Mouse (Mus musculus): ENCODE data around the gene Ube2f.

Gene Ube2f

DNA sequence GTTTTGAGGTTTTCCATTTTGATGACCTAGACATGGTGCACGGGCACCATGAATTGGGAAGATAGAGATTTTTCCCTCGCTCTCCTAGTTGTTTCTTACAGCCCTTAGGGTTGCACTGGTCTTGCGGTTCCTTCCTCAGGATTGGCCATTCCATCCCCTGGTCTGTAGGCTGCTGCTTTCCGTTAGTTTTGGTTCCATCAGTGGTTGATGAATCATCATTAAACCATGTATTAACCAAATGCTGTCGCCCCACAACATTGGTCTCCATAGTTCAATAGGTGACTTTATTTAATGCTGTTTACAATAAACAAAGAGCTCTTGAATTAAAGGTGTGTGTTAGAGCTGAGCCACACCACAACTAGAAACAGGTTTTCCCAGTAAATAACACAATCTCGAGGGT lies 12.4 kb upstream of the Ube2f start:
- DNase-seq (ENCODE audit: low spot score in 2 of 2) = no peak

- peak in 1 of 2 experiments; percentile 36 for DNase-seq (ENCODE audit: low spot score in 2 of 2)
Observed at GRCm38 (mm10) chr1:91239112-91239511, 11.0 kb upstream of the Ube2f start.

GRCm38 (mm10) chr1:91239800-91240199 lies 10.3 kb upstream of the Ube2f start:
- DNase-seq (ENCODE audit: low spot score in 2 of 2) = no peak

DNA sequence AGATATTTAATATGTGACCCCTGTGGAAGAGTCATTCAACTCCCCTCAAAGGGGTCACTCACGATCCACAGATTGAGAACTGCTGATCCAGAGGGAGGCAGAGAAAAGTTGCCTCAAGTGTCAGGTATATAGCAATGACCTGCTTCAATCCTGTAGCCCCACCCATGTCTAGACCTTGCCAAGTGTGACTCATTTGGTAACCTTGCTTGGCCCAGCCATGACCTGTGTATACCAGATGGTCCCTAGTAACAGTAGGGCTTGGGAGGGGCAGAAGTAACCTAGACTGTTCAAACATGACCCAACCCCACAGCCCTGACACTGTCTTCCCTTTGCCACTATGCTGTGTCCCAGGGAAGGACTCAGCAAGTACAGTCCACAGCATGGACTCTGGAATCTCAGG lies 9.4 kb upstream of the Ube2f start:
- no peak for DNase-seq (ENCODE audit: low spot score in 2 of 2)

- DNase-seq (ENCODE audit: low spot score in 2 of 2) = no peak
Observed at GRCm38 (mm10) chr1:91241249-91241648, 8.9 kb upstream of the Ube2f start.

DNA sequence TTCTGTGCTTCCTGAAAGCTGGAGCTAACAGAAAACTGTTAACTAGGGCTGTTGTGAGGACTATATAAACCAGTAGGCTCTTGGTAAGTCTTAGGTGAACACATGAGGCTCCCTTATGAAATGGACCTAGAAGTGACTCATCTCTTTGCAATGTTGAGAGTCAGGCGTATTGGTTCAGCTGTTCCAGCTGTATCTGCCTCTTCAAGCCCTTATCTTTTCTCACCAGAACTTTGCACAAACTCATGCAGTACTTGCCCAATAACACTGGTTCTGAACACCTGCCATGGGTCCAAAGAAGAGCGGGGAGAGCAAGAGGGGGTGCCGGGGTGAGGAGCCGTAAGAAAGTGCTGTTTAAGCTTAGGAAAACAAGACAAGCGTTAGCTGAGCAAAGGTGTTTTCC lies 1.9 kb upstream of the Ube2f start:
- DNase-seq (ENCODE audit: low spot score in 2 of 2) = no peak

- DNase-seq (ENCODE audit: low spot score in 2 of 2) = no peak
Observed at GRCm38 (mm10) chr1:91248970-91249369, 1.1 kb upstream of the Ube2f start.

DNA sequence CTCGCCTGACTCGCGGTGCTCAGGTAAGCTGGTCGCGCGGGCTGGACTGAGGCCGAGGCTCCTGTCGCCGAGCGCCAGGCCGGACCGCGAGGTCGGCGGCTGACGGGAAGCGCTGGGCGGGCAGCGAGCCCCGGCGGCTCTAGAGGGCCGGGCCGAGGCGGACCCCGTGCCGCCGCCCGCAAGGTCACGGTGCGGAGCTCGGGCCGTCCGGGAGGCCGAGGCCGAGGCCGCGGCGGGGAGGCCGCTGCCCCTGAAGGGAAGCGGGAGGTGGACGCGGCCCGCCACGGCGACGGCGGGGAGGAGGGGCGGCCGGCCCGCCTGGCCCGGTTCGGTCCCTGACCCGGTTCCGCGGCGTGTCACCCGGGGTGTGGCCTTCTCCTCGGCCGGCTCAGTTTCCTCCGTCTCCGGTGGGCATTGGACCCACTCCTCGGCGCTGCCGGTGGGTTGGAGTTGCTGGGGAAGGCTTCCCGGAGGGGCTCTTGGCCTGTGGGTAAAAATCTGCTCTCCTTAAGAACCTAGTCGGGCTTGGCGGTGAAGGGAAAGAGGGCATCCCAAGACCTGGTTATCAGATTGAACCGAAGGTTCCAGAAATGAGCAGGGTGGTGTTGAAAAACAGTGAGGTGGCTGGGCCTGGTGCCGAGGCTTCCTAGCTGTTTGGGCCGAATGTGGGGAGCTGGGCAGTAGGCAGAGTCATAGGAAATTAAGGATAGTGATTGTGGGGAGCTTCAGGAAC lies 477 bp downstream of the Ube2f start:
- DNase-seq (ENCODE audit: low spot score in 2 of 2) = no peak

DNA sequence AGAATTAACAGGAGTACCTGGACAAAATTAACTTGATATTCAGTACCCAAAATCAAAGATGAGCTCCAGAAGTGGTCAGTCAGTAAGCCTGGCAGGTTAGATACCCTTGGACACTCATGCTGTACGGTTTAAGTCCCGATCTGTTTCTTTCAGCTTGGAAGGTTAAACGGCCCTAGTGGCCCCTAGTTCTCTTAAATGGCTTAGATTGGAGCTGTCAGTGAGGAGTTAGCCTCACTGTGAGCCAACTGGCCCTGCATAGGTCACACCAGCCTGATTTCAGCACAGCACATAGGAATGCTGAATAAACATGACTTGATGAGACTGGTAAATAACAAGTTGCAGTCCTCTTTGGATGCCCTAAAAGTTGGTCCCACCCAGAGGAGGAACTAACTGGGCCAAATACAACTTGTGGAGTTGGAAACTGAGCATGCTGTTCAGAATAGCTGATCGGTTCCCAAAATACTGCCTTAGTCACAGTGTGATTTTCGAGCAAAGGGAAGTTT lies 1.1 kb downstream of the Ube2f start:
- DNase-seq (ENCODE audit: low spot score in 2 of 2) = no peak

GRCm38 (mm10) chr1:91251927-91252326 lies 1.8 kb downstream of the Ube2f start:
- no peak for DNase-seq (ENCODE audit: low spot score in 2 of 2)

- DNase-seq (ENCODE audit: low spot score in 2 of 2) = no peak
Observed at GRCm38 (mm10) chr1:91257918-91258317, 7.8 kb downstream of the Ube2f start.

DNA sequence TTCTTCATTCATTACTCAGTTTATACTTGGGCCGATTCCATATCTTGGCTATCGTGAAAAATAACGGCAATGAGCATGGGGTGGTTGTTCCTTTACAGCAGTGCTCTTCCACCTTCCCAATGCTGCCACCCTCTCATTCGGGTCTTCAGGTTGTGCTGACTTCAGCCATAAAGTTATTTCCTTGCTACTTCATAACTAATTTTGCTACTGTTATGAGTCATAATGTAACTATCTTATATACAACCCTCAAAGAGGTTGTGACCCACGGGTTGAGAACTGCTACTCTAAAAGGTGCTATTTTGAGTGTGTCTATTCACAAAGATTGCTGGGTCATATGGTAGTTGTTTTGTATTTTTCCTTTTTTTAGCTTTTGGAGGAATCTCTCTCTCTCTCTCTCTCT lies 9.7 kb downstream of the Ube2f start:
- DNase-seq (ENCODE audit: low spot score in 2 of 2) = no peak

DNA sequence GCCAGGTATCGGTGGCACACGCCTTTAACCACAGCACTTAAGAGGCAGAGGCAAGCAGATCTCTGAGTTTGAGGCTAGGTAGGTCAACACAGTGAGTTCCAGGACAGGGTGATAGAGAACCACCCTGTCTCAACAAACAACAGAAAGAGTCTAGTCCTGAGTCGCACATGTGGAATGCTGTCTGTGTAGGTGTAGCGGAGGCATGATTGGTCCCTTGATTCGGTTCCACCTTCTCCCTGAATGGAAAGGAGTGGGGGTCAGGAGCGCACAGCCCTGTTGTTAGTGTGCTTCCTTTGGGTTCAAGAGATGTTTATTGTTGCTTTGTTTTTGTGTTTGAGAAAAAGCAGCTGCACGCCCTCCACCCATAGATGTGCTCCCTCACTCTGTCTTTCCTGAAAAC lies 12.4 kb downstream of the Ube2f start:
- DNase-seq (ENCODE audit: low spot score in 2 of 2) = no peak

DNA sequence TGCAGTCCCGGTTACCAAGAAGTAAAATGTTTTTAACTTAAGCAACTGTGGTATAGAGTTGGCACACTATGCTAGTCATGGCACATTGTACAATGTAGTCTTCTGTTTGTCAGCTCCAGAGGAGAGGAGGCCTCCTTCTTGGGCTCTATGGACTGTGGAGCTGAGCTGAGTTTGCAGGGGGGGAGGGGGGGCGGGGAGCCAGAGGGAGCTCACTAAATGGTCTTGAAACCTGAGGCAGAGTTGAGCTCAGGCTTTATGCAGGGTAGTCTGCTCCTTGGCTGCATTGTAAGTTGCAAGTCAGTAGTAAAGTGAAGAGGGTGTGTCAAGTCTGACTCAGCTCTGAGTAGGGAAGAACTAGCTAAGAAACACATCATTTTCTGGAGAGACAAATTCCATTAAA lies 22.2 kb downstream of the Ube2f start:
- DNase-seq (ENCODE audit: low spot score in 2 of 2) = no peak

DNA sequence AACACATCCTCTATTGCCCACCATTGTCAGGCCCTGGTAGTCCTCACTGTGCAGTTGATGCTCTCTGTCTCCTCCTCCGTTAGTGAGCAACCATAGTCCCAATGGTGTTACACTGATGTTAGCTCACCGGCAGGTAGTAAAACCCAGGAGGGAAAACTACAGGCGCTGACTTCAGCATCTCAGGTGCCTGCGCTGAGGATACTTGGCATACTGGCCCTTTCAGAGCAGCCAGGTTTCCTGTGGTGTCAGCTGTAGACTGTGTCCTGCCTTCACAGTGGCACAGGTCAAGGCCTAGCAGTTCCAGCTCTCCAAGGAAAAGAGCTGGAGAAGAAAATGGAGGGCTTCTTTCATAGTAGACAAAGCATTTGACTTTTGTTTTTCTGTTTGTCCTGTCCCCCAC lies 26.5 kb downstream of the Ube2f start:
- no peak for DNase-seq (ENCODE audit: low spot score in 2 of 2)

DNA sequence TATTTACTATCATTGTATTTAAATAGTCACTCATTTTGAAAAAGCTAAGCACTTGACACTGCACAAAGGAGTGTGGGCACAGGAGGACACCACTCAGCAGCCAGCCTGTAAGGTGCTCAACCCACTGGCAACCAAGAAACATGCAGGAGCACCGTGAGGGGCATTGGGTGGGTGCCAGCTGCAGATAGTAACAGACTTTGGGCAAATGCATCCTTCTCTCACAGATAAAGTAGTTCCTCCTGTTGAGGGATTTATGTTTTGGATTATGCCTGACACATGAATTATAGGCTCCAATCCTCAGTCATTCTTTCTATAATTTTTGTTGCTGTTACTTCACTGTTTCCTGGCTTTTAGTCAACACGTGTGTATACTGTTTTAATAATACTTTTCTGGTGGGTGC lies 27.4 kb downstream of the Ube2f start:
- no peak for DNase-seq (ENCODE audit: low spot score in 2 of 2)

- DNase-seq (ENCODE audit: low spot score in 2 of 2) = no peak
Observed at GRCm38 (mm10) chr1:91278410-91279119, 28.5 kb downstream of the Ube2f start.

DNA sequence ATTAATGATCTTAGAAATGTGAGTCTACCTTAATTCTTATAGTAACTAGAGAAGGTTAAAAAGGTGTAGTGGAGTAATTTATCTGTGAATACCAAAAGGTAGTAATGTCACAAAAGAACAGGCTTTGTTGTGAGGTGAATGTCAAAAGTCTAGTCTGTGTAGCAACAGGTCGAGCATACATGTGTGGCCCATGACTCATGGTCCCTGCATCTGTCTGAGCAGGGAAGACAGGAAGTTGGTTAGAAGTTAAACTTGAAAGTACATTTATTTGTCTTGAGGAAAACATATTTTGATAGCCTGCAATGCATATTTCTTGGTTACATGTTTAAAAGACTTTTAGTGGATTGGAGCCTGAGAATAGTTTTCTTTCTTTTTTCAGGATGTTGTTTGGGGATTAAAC lies 29.0 kb downstream of the Ube2f start:
- DNase-seq (ENCODE audit: low spot score in 2 of 2) = no peak

- DNase-seq (ENCODE audit: low spot score in 2 of 2) = no peak
Observed at GRCm38 (mm10) chr1:91282582-91282981, 32.5 kb downstream of the Ube2f start.

GRCm38 (mm10) chr1:91289375-91289774 lies 39.3 kb downstream of the Ube2f start:
- no peak for DNase-seq (ENCODE audit: low spot score in 2 of 2)

GRCm38 (mm10) chr1:91292101-91292825 lies 42.2 kb downstream of the Ube2f start:
- no peak for DNase-seq (ENCODE audit: low spot score in 2 of 2)

DNA sequence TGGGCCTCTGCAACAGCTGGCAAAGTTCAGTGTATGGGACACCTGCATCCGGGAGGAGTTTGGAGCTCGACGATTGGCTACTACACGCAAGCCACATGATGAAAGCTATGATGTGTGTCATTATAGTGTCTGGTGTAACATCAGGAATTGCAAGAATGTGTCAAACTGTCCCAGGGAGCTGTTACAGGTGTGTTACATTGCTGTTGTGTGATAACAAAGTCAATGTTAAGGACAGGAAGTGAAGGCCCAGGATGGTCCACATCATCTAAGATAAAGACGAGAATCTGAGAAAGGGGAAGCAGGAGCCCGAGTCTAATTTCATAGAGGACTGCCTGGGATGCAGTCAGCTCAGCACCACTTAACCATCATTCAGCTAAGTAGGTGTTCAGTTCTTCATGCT lies 45.4 kb downstream of the Ube2f start:
- no peak for DNase-seq (ENCODE audit: low spot score in 2 of 2)

All from right cerebral cortex, postnatal 36 days (tissue).